Mouse (Mus musculus) common myeloid progenitor, adult 5-6 weeks (primary cell): Measurements from ENCODE around the gene Bod1l. TPM values are rescaled to one million over a fixed set of nuclear protein-coding genes. Genes with fewer than 3 reads are reported as not detected.
A peak's percentile ranks its signal among the peaks of the same experiment; 100 is the strongest.

Source experiments
- ATAC-seq: replicated peaks from 2 replicates; pipeline ENCODE4 v1.8.0; 2016; ENCODE audit warnings: low read depth, mild to moderate bottlenecking, moderate TSS enrichment, inconsistent platforms; ENCODE audit not compliant: poor library complexity, severe bottlenecking
- total RNA-seq: library from RNA; stranded (forward); fragments of 200-1000, 187-1606 nt; gene quantifications from 2 replicates; pipeline ENCODE4 v1.2.3, GENCODE M21; 2017

Gene Bod1l
- 50.1 and 53.4 TPM in 2 replicates for total RNA-seq

GRCm38 (mm10) chr5:41844147-41844529 is at the start of gene Bod1l:
Gene Bod1l, minus strand, starts transcription at chr5:41844315.
- peak; percentile 87 for ATAC-seq

DNA sequence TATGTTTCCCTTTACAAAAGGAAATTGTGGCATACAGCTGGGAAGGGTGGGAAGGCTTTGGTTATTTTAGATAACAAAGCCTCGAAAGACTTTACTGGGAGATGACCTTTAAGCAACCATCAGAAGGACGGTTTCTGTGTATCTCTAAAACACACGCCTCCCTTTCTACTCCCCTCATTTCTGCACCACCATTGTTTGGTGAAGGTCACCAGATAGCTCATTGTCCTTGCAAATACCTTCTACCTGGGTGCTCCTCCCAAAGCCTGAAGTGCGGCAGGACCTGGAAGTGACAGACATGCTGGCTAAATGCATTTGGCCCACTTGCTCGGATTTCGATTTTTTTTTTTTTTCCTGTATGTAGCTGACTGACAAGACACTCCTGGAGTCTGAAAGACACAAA is 49.2 kb upstream of the Bod1l start:
- no peak for ATAC-seq

- no peak for ATAC-seq
These were observed 46.8 kb upstream of the Bod1l start for GRCm38 (mm10) chr5:41890871-41891270.

GRCm38 (mm10) chr5:41889245-41889849 is 45.2 kb upstream of the Bod1l start:
- ATAC-seq, result no peak

DNA sequence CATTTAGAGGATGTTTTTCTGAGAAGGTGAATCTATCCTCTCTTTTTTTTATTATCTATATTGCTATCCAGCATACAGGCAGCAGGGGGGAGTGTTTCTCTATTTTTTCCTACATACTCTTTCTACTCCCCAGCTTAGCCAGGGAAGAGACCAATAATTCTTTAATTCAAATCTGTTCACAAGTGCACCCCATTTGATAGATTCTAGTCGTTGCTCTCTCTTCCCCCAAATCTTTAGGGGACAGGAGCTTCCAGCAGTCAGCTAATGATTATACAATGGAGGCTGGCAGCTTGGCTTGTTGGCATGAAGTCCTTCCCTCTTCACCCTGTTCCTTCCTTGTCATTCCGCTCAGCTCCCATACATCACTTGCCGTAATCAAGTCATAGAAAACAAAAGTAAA is 44.7 kb upstream of the Bod1l start:
- no peak for ATAC-seq

GRCm38 (mm10) chr5:41887738-41888137 is 43.6 kb upstream of the Bod1l start:
- ATAC-seq, result peak; percentile 87

DNA sequence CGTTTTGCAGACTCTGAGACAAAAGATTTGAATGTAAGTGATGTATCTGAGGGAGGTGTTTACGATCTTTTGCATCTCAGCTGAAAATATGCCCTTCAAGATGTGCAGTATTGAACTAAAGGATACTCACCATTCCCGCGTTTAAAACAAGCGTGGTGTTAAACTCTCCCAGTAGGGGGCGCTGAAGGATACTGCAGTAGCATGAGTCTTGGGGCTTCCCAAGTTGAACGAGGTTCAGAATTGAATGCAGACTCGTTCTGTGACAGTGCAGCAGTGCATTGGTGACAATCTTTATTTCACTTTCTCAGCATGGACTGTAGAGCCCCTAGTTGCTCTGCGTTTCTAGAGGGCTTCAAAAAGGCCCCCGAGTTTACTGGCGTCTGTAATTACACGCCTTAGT is 40.4 kb upstream of the Bod1l start:
- ATAC-seq, result peak; percentile 83

GRCm38 (mm10) chr5:41871164-41871563 is 27.0 kb upstream of the Bod1l start:
- ATAC-seq, result no peak

DNA sequence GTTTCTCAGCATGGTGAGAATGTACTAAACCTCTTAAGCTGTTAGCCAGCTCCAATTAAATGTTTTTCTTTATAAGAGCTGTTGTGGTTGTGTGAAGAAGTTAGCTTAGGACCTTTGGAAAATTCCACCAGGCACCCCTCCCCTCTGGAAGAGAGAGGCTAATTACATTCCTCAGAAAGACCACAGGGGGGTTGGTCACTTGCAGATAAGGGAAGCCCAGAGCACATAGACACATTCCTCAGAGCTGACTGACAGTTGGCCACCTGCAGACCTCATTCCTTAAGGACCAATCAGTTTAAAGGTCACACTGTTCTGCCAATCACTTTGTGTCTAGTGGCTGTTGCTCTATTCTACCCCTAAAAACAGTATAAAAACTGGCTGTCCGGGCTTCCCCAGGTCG is 11.7 kb upstream of the Bod1l start:
- no peak for ATAC-seq

DNA sequence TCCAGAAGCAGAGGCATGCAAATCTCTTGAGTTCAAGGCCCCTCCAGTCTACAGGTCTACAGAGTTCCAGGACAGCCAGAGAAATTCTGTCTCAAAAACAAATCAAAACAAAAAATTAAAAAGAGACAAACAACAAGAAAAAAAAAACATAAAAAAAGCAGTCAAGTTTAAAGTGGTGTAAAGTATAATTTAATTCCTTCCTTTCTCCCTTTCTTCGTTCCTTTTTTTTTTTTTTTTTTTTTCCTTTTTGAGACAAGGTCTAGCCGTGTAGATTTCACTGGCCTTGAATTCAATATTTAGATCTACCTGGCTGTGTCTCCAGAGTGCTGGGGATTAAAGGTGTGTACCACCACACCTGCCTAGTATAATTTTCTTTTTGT is 1.4 kb upstream of the Bod1l start:
- ATAC-seq, result no peak

DNA sequence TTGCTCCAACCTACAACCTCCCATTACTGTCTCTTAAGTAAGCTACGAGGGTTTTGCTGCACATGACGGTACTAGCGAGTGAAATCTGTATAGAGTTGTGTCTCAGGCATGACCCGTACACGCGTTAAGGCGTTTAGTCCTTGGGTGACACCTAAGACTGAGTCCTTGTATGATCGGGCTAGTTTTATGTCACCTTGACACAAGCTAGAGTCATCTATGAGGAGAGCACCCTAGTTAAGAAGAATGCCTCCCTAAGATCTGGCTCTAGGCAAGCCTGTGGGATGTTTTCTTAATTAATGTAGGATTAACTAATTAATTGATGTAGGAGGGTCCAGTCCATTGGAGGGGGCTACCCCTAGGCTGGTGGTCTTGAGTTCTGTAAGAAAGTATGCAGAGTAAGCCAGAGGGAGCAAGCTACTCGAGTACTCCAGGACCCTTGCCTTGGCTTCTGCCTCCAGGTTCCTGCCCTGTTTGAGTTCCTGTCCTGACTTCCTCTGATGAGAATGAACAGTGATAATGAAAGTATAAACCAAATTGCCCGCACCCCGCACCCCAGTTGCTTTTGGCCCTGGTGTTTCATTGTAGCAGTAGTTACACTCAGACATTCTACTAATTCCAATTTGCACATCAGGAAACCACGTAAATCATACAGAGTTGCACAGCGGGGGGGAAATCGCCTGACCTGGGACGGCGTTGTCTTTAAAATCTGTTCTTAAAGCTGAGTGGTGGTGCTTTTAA is 874 bp upstream of the Bod1l start:
- peak; percentile 33 for ATAC-seq

DNA sequence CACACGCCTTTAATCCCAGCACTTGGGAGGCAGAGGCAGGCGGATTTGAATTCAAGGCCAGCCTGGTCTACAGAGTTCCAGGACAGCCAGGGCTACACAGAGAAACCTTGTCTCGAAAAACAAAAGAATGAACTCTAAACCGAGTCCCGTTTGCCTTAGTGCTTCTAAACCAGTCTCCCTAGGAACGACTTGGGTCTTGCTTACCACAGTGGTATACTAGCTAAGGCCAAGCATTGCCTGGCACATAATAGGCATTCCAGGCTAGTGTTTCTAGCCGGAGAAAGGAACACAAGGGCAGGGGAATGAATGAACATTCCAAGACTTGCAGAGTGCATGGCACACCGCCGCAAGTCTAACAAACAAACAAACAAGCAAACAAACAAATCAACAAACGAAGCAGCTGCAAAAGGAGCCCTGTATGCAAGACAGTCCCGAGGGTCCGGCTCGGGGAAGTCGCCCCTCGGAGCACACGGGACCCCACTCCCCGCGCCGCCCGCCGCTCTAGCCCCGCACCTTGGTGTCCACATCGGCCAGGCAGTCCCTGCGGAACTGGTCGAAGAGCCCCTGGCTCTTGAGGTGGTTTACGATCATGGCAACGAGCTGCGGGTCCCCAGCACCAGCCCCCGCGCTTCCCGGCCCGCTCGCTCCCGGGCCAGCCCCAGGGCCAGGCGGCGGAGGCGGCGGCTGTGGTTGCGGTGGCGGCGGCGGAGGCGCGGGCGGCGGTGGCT is 532 bp downstream of the Bod1l start:
- peak; percentile 0; the same call in 1 of the 2 replicates for ATAC-seq

- ATAC-seq, result peak; percentile 10; the same call in 1 of the 2 replicates
These were observed 1.4 kb downstream of the Bod1l start for GRCm38 (mm10) chr5:41842681-41843080.

DNA sequence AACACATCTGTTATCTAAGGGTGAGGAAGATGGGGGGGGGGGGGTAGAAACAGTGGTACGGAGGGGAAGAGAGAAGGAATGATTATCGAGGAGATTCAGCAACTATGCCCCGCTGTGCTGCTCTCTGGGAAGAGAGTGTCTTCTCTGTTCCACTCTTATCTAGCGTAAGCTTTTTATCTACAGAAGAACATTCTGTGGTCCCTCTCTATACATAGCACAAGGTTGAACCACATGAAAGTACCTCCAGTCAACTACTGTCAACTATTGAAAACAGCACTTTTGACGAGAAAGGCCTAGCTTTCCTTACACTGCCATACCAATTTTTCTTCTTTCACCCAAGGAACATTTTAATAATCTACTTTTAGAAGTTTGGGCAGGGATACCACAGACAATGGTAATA is 2.4 kb downstream of the Bod1l start:
- no peak for ATAC-seq

DNA sequence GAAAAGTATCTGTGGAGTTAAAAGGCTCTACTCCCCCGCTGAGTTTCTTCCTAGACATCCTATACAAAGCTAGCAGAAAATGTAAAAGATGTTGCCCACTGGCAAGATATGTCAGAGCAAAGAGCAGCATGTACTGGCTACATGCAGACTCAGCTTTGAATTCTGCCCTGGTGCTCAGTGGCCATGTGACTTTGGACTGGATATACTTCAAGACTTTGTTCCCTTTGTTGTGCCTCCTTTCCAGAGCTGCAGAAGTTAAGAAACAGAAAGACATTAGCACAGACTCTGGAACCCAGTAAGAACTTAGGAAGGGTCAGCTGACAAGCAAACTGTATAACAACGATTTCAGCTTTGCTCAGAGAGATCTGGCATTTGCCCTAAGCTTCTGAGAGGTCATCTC is 14.0 kb downstream of the Bod1l start:
- ATAC-seq, result no peak

- no peak for ATAC-seq
These were observed 23.0 kb downstream of the Bod1l start for GRCm38 (mm10) chr5:41821158-41821557.

- peak; percentile 96 for ATAC-seq
These were observed 23.6 kb downstream of the Bod1l start for GRCm38 (mm10) chr5:41820530-41820929.

DNA sequence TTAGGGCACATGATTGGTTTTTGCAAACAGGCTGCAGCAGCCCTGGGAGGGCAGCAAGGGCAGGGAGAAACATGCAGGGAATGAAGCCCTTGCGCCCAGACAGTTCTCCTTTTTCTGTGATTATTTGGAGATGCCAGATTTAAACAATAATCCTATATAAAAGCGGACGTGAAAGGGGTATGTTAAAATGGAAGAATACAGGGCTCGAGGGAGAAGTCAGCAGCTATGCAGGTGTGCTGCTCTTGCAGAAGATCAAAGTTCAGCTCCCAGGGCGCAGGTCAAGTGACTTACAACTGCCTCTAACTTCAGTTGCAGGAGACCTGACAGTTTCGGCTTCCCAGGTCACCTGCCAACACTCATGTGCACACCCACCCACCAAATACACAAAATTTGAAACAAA is 31.6 kb downstream of the Bod1l start:
- no peak for ATAC-seq

DNA sequence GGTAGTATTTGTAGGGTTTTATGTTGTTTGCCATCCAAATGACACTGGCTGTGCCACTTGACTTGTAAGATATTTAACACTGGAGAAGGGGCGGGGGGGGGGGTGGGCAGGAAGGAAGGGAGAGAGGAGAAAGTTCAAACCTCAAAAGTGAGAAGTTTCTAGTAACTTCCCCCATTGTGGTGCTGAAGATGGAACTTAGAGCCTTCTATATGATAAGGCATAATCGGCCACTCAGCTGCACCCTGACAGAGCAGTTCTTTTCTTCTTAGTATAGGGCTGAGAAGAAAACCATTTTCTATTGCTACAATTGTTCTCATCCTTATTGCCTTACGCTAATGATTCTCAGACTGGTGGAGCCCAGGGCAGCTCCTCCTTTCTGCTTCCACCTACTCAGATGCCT is 32.8 kb downstream of the Bod1l start:
- ATAC-seq, result peak; percentile 81

GRCm38 (mm10) chr5:41807383-41807782 is 36.7 kb downstream of the Bod1l start:
- ATAC-seq, result no peak

GRCm38 (mm10) chr5:41806176-41806575 is 37.9 kb downstream of the Bod1l start:
- ATAC-seq, result peak; percentile 88
